Mouse (Mus musculus) cerebellum, postnatal 4 days (tissue): ENCODE measurements around the gene Rps6ka4.

Source experiments
- DNase-seq, 2 experiments: peaks; one replicate each; pipeline ENCODE4 v3.0.0; 2022; ENCODE audit warnings: low spot score in 2 of 2, mixed read lengths in 1 of 2

Rps6ka4 gene

GRCm38 (mm10) chr19:6852393-6853305, 12.2 kb upstream of the Rps6ka4 start:
- DNase-seq = no peak

- no peak for DNase-seq
Observed at GRCm38 (mm10) chr19:6851497-6851896, 11.1 kb upstream of the Rps6ka4 start.

GRCm38 (mm10) chr19:6849506-6850068, 9.2 kb upstream of the Rps6ka4 start:
- DNase-seq = peak in 1 of 2 experiments; percentile 18

- peak in 1 of 2 experiments; percentile 20 for DNase-seq
Observed at GRCm38 (mm10) chr19:6847841-6848517, 7.5 kb upstream of the Rps6ka4 start.

DNA sequence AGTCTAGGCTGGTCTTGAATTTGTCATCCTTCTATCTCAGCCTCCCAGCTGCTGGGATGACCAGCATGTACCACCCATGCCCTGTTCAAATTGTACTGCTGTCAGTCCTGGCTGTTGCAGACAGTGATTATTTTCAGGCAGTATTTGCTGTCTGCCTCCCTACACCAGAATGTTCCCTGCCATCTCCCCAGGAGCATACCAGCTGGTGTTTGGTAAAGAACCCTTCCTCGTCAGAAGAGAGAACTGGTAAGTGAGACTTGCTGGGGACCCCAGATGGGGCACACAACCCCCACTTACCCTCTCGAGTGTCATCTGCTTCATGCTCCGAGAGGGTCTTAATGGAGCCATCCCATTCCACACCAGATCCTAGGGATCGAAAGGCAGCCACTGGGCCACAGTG, 5.6 kb upstream of the Rps6ka4 start:
- no peak for DNase-seq

DNA sequence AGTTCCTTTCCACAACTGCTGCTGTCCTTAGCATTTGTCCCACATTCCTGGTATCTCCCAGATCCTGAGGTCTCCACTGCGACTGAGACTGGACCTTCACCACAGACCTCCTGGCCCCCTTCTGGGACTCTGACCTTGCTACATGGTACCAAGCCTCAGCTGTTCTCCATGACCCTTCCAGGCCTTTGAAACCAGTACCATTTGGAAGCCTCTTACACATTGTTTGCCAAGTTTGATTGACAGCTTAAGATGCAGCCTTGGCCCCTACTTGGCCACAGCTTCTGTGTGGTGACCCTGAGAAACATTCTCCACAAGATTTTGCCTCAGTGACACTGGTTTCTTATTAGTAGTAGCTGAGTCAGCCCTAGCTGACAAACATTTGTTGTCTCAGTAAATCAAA, 1.9 kb upstream of the Rps6ka4 start:
- no peak for DNase-seq

- DNase-seq = no peak
Observed at GRCm38 (mm10) chr19:6841292-6841597, 809 bp upstream of the Rps6ka4 start.

- DNase-seq = peak in 1 of 2 experiments; percentile 36
Observed at GRCm38 (mm10) chr19:6839615-6840474, 591 bp downstream of the Rps6ka4 start.

- DNase-seq = no peak
Observed at GRCm38 (mm10) chr19:6832363-6832762, 8.1 kb downstream of the Rps6ka4 start.

DNA sequence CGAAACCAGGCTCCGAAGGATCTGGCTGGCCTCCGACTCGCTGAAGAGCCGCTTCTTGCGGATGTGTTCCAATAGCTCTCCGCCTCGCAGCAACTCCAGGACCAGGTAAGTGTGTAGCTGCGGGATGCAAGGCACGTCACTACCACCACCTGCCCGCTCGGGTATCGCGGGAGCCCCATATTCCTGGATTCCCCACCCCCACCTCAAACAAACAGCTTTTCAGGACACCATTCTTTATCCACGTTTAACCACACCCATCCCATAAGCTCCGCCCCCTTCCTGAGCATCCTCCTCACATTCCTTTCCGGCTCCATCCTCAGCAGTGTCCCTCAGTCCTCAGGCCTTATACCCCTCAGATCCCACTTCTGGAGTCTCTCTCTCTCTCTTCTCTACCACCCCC, 9.1 kb downstream of the Rps6ka4 start:
- DNase-seq = no peak

DNA sequence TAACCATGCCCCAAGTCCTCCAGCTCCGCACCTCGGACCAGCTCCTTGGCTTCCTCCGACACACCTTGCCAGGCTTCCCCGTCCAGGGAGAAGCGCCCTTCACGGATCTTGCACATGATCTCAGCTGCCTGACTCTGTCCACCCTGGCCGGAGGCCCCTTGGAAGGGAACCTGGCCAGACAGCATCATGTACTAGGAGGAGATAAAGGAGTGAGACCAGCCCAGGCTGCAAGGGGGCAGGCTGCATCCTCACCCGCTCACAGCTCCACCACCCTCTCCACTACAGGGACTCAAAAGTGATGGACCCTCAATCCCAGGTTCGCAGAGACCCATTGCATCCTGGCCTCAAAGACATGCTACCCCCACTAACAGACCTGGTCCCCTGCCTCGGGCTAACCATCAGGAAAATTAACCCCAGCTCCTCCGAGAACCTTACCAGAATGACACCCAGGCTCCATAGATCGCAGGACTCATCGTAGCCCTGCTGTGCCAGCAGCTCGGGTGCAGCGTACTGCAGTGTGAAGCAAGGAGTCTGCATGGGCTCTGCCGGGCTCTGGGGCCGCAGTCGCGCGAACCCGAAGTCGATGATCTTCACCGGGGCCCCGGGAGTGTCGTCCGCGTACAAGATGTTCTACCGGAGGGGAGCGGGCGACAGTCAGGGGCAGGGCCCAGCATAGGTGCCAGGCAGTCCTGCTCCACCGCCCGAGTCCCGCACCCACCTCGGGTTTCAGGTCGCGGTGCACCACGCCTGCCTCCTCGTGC, 9.7 kb downstream of the Rps6ka4 start:
- DNase-seq = no peak

- DNase-seq = no peak
Observed at GRCm38 (mm10) chr19:6829870-6830555, 10.4 kb downstream of the Rps6ka4 start.

DNA sequence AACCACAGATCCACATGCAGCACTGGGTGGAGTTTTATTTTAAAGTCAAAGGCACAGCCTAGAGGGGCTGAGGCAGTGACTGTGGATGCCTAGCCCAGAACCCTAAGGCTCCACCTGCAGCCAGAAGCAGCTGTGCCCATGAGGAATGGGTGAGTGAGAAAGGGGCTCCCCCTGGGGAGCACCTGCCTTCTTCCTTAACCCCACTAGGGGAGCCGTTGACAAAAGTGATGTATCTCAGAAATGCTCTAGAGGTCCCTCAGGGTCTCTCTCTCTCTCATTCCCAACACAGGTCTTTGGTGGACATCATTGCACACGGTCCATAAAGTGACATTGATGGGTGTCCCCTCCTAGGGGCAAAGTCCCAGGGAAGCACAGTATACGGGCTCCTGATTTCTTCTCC, 11.4 kb downstream of the Rps6ka4 start:
- no peak for DNase-seq

GRCm38 (mm10) chr19:6826601-6827000, 13.8 kb downstream of the Rps6ka4 start:
- DNase-seq = no peak

GRCm38 (mm10) chr19:6825384-6825783, 15.1 kb downstream of the Rps6ka4 start:
- no peak for DNase-seq

GRCm38 (mm10) chr19:6820538-6821195, 19.8 kb downstream of the Rps6ka4 start:
- no peak for DNase-seq

DNA sequence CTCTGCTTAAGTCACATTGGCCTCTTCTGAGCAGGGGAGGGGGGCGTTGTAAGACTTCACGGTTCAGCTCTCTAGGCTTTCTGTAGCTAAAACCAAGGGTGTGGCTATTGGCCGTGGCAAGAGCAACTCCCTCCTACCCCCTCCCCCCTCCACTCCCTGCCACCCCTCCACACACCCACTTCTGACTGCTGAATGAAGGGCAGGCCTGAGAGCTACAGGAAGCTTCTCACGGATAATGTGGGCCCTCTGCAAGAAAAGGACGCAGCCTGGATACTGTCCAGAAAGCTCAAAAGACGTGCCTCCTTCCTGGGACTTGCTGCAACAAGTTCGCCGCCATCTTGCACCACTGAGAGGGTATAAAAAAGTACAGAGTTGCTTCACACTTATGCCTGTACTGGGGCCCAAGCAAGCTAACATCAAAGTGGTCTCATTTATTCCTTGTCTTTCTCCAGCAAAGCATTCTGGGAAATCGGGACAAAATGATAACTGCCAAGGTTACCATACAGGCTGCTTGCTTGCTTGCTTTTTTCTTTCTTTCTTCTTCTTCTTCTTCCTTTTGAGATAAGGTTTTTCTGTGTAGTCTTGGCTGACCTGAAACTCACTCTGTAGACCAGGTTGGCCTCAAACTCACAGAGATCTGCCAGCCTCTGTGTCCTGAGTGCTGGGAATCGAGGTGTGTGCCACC, 21.2 kb downstream of the Rps6ka4 start:
- DNase-seq = no peak

GRCm38 (mm10) chr19:6814958-6815357, 25.5 kb downstream of the Rps6ka4 start:
- DNase-seq = no peak

DNA sequence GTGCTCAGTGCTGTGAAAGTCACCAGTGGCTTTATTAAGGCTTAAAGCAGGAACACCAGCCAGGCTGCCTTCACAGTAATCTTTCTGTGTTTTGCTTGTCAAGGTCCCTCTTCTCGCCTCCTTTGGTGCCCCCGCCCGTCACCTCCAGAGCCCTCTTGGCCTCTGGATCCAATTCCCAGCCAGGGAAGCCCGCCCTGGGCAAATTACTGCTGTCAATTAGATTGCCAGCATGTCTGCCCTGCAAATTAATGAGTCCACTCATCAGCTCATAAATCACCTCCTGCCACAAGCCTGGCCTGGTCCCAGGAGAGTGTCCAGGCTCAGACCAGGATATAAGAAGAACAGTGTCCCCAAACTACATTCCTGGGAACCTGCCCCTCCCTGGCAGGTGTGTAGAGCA, 26.1 kb downstream of the Rps6ka4 start:
- DNase-seq = no peak
